Comparison of ENCODE assay signal across 9 mouse cellular contexts in the genomic region with DNA sequence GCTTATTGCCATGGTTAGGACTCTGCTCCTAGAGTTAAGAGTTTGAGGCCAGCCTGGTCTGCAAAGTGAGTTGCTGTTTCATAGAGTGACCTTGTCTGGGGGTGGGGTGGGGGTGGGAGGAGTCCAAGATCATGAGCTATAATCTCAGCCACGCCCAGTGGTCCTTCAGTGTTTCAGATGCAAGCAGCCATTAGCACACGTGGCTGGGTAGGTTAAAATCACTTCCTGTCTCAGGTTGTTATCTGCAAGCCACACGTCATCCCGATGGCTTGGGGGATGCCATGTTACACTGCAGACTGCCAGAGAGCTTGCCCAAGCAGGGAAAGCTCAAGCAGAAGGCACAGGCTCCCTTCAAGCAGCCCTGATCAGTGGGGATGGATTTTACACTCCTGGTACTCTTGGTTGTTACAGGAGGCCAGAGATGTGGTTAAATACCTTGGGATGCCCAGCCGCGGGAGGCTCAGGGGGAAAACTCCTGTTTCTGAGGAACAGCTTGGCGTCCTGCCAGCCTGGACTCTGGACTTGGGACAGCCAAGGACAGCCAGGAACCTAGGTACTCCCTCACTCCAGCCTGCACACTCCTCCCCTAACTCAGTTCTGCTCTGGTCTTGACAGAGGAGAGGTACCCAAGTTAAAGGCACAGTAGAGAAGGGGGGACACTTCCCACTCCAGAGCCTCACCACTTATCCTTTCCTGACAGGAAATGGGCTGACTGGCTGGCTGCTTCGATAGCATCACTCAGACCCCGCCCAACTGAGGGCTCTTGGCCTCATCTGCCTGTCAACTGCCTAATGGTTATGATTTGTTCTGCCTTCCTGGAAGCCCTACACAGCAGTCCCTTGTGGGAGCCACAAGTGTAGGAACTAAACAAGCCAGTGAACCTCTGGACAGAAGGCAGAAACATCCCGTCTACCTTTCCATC. TPM values are rescaled to one million over a fixed set of nuclear protein-coding genes. Genes with fewer than 3 reads are reported as not detected.
DNase-seq lines count a peak whose midpoint lies in the region; ATAC-seq lines count a peak whose summit lies in the region.
"Had no signal": no experiment of that assay in that cellular context is flagged by ENCODE, and none has a peak within 500 bp of the region (broad histone marks: within the 10 kb centered on the region; RNA-seq: fewer than 3 reads in every experiment).

No protein-coding gene starts in this region.

- H3K27ac ChIP-seq in liver, embryonic 13.5 days: 0 out of 2 replicates have a peak overlapping the region, but pooled peaks have one; percentile 8

- no peaks in the 10 kb centered on the region for H3K36me3 ChIP-seq in liver, embryonic 13.5 days

- peak; percentile 24 for DNase-seq in urinary bladder, postnatal 14 days (ENCODE audit: low spot score)
- DNase-seq in urinary bladder, adult 2 months (ENCODE audit: low spot score): no peak
- peak; percentile 70 for DNase-seq in liver, embryonic 13.5 days
- no peak for DNase-seq in spleen, adult 12 weeks (ENCODE audit: low spot score)
- no peak for DNase-seq in layer of hippocampus, adult 9-11 months
- DNase-seq in urinary bladder, postnatal 36 days (ENCODE audit: low spot score in 2 of 2): no peak
- DNase-seq: cerebellum, adult 2 months had no signal

- H3K4me3 ChIP-seq in liver, embryonic 13.5 days (replicated peaks): no peak overlapping the region

- H3K27me3 ChIP-seq in liver, embryonic 13.5 days: peaks cover 15% of the 10 kb centered on the region; the same call in 1 of the 2 replicates

- H3K4me1 ChIP-seq in liver, embryonic 13.5 days (replicated peaks): peaks cover 60% of the 10 kb centered on the region

- H3K9me3 ChIP-seq in liver, embryonic 13.5 days (replicated peaks): no peaks in the 10 kb centered on the region

- peak; percentile 72 for ATAC-seq in common myeloid progenitor, adult 5-6 weeks (replicated peaks; ENCODE audit: low read depth, poor library complexity, severe bottlenecking)
- ATAC-seq in liver, embryonic 13.5 days (ENCODE audit: low read depth): peak; percentile 56

- H3K9ac ChIP-seq in liver, embryonic 13.5 days: 0 out of 2 replicates have a peak overlapping the region, but pooled peaks have one; percentile 9

- H3K4me2 ChIP-seq in liver, embryonic 13.5 days: peak overlapping the region; percentile 79

- 4% methylated on average over 10 of the region's 10 CpGs for WGBS in liver, embryonic 13.5 days (ENCODE audit: insufficient replicate concordance)

RNA-seq across cellular contexts. Expression of gene Padi3, which starts 5.8 kb away (rescaled TPM):
- 0.30 and 0.32 TPM in 2 replicates for polyA plus RNA-seq in urinary bladder, adult 2 months (2012; rRNA removed)
- total RNA-seq in common myeloid progenitor, adult 5-6 weeks (2017): 0.19 and 0.32 TPM in 2 replicates
- polyA plus RNA-seq in liver, embryonic 13.5 days (2015; fragmentation: Nextera tagmentation; extraction: Ambion mirVana): 0.21 and 0.23 TPM in 2 replicates
- polyA plus RNA-seq: cerebellum, adult 2 months; neural tube, embryonic 14.5 days had no signal

RNA-seq across cellular contexts. Expression of gene Padi1, which starts 29.3 kb away (rescaled TPM):
- polyA plus RNA-seq in urinary bladder, adult 2 months (2012; rRNA removed): 1.0 and 1.2 TPM in 2 replicates
- not detected in 2 replicates for total RNA-seq in common myeloid progenitor, adult 5-6 weeks (2017)
- 0.03 and 0.06 TPM in 2 replicates for polyA plus RNA-seq in liver, embryonic 13.5 days (2015; fragmentation: Nextera tagmentation; extraction: Ambion mirVana)
- polyA plus RNA-seq: neural tube, embryonic 14.5 days had no signal

RNA-seq across cellular contexts. Expression of gene Padi4, which starts 42.2 kb away (rescaled TPM):
- 15.6 and 15.9 TPM in 2 replicates for polyA plus RNA-seq in urinary bladder, adult 2 months (2012; rRNA removed)
- total RNA-seq in common myeloid progenitor, adult 5-6 weeks (2017): 4.1 and 7.3 TPM in 2 replicates
- polyA plus RNA-seq in liver, embryonic 13.5 days (2015; fragmentation: Nextera tagmentation; extraction: Ambion mirVana): 0.36 and 0.37 TPM in 2 replicates

Comparison
In these comparisons a context has a peak if more than half of its experiments do, and no peak if none do; other contexts are left out.
1. DNase-seq: peak in urinary bladder, postnatal 14 days (single experiment) and liver, embryonic 13.5 days (single experiment); none in urinary bladder, adult 2 months (single experiment), spleen, adult 12 weeks (single experiment), layer of hippocampus, adult 9-11 months (single experiment) and urinary bladder, postnatal 36 days (0 of 2).
2. RNA of gene Padi4, which starts 42.2 kb away (polyA plus RNA-seq): 15.6 to 15.9 TPM in urinary bladder, adult 2 months; 0.36 to 0.37 TPM in liver, embryonic 13.5 days; every median in the first group is over 10 times any median in the second.